Mouse (Mus musculus) spleen, adult 2 months (tissue): ENCODE measurements around the gene Bcl2a1a.
"Not testable (repeated sequence)": the region's sequence is repeated elsewhere in the genome, so short reads cannot be mapped to it uniquely, and the experiment has no call there.

ENCODE experiments used
- CTCF ChIP-seq: fragments of 200-500 bp; IDR thresholded peaks from 2 replicates; pipeline ENCODE4 v1.5.1; 2011; ENCODE audit warnings: mild to moderate bottlenecking, inconsistent platforms; ENCODE audit not compliant: insufficient read depth, insufficient read length, insufficient replicate concordance; ENCODE audit errors: extremely low read depth
- POLR2A ChIP-seq: fragments of 200-500 bp; IDR thresholded peaks from 2 replicates; pipeline ENCODE4 v1.6.1; 2011; ENCODE audit warnings: low read depth, low read length, inconsistent platforms

DNA sequence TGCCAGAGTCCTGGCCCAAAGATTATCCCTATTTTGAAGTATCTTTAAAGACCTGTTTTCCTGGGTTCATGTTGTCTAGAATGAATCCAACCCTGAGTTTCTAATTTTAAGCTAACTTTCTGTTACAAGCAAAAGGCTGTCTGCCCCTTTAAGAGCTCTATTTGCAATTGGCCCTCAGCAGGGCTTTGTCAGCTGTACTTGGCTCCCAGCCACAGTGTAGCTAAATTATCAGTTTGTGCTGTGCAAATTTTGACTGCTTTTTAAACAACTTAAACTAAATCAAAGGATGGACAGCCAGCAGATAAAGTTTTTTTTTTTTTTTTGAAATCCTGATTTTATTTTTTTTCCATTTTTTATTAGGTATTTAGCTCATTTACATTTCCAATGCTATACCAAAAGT, 44.8 kb downstream of the Bcl2a1a start:
- TF ChIP-seq POLR2A, CTCF: not testable (repeated sequence)
